Mouse (Mus musculus): ENCODE measurements around the gene Atp5mpl.

The Atp5mpl gene

GRCm38 (mm10) chr12:111966683-111967173 lies at the start of gene Atp5mpl:
Atp5mpl (minus strand) TSS chr12:111966977.
- DNase-seq (ENCODE audit: low spot score): peak; percentile 97

GRCm38 (mm10) chr12:112016346-112016745 lies 49.6 kb upstream of the Atp5mpl start:
- no peak for DNase-seq (ENCODE audit: low spot score)

- DNase-seq (ENCODE audit: low spot score): no peak
Observed at GRCm38 (mm10) chr12:112013271-112013801, 46.6 kb upstream of the Atp5mpl start.

- DNase-seq (ENCODE audit: low spot score): no peak
Observed at GRCm38 (mm10) chr12:112012511-112013270, 45.9 kb upstream of the Atp5mpl start.

- peak; percentile 59 for DNase-seq (ENCODE audit: low spot score)
Observed at GRCm38 (mm10) chr12:112001223-112001622, 34.4 kb upstream of the Atp5mpl start.

- DNase-seq (ENCODE audit: low spot score): no peak
Observed at GRCm38 (mm10) chr12:111999735-112000134, 33.0 kb upstream of the Atp5mpl start.

- no peak for DNase-seq (ENCODE audit: low spot score)
Observed at GRCm38 (mm10) chr12:111995161-111995560, 28.4 kb upstream of the Atp5mpl start.

GRCm38 (mm10) chr12:111992626-111993025 lies 25.8 kb upstream of the Atp5mpl start:
- no peak for DNase-seq (ENCODE audit: low spot score)

GRCm38 (mm10) chr12:111986756-111987155 lies 20.0 kb upstream of the Atp5mpl start:
- no peak for DNase-seq (ENCODE audit: low spot score)

GRCm38 (mm10) chr12:111983165-111983564 lies 16.4 kb upstream of the Atp5mpl start:
- no peak for DNase-seq (ENCODE audit: low spot score)

- DNase-seq (ENCODE audit: low spot score): no peak
Observed at GRCm38 (mm10) chr12:111981831-111982230, 15.1 kb upstream of the Atp5mpl start.

GRCm38 (mm10) chr12:111980887-111981367 lies 14.2 kb upstream of the Atp5mpl start, which contains the start of gene Rd3l:
Rd3l (minus strand) TSS chr12:111981317.
- DNase-seq (ENCODE audit: low spot score): no peak

- no peak for DNase-seq (ENCODE audit: low spot score)
Observed at GRCm38 (mm10) chr12:111978274-111978673, 11.5 kb upstream of the Atp5mpl start.

GRCm38 (mm10) chr12:111977138-111977537 lies 10.4 kb upstream of the Atp5mpl start:
- DNase-seq (ENCODE audit: low spot score): no peak

GRCm38 (mm10) chr12:111974578-111974977 lies 7.8 kb upstream of the Atp5mpl start:
- DNase-seq (ENCODE audit: low spot score): no peak

- no peak for DNase-seq (ENCODE audit: low spot score)
Observed at GRCm38 (mm10) chr12:111972504-111972903, 5.7 kb upstream of the Atp5mpl start.

- DNase-seq (ENCODE audit: low spot score): no peak
Observed at GRCm38 (mm10) chr12:111971231-111971686, 4.5 kb upstream of the Atp5mpl start, which contains the start of gene Tdrd9. Tdrd9 (plus strand) TSS chr12:111971559.

GRCm38 (mm10) chr12:111970085-111970484 lies 3.3 kb upstream of the Atp5mpl start:
- no peak for DNase-seq (ENCODE audit: low spot score)

GRCm38 (mm10) chr12:111963339-111963738 lies 3.4 kb downstream of the Atp5mpl start:
- DNase-seq (ENCODE audit: low spot score): no peak

GRCm38 (mm10) chr12:111958101-111958865 lies 8.5 kb downstream of the Atp5mpl start:
- DNase-seq (ENCODE audit: low spot score): peak; percentile 55

GRCm38 (mm10) chr12:111956173-111956572 lies 10.6 kb downstream of the Atp5mpl start:
- DNase-seq (ENCODE audit: low spot score): no peak

GRCm38 (mm10) chr12:111951701-111952100 lies 15.1 kb downstream of the Atp5mpl start:
- no peak for DNase-seq (ENCODE audit: low spot score)
